Mouse (Mus musculus): ENCODE measurements at regions not wholly inside any gene's neighbourhood (a gene's known extent, or its start where the extent isn't known, plus 50 kb on each side); places are given as distances from the start of the nearest gene placed in this dataset.

DNA sequence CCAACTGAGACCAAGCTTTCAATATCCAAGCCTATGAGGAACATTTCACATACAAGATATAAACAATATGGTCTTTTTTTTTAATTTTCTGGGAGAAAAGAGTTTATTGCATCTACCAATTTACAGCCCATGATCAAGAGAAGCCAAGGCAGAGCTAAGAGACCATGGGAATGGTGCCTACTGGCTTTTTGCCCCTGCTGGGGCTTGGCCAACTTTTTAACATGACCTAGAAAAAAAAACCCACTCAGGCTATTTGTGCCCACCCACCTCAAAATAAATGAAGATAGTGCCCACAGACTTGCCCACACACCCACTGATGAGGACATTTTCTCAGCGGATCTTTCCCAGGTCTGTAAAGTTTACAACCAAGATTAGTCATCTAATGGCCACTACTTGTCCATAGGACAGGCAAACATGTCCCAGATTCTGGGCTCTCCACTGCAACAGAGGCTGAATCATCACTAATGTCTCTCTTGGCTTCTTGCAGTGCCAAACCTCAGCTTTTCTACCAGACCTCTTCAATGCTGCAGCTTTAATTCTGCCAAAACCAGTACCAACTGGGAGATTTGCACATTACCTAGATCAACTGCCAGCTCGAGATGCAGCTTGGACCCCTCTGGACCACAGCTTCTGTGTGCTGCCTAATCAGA, 79.6 kb upstream of the Tmc3 start:
- no peak for TF ChIP-seq POLR2A (IDR thresholded peaks at IDR 0.05; ENCODE audit: extremely low read depth, insufficient read depth, low read length)
- no peak for TF ChIP-seq CTCF (IDR thresholded peaks at IDR 0.05; ENCODE audit: low read depth, low read length)

Measured in liver, adult 2 months (tissue).